Mouse (Mus musculus) megakaryocyte, embryonic 14.5 days (primary cell): ENCODE measurements around the gene Rad51ap2.

Experiments
- FLI1 ChIP-seq: IDR thresholded peaks from 2 replicates; pipeline ENCODE4 v1.6.1; 2012; ENCODE audit warnings: low read length, inconsistent platforms, mixed read lengths
- GATA1 ChIP-seq: IDR thresholded peaks from 3 replicates; pipeline ENCODE4 v1.6.1; 2012; ENCODE audit warnings: mixed read lengths, low read length, inconsistent platforms, borderline replicate concordance

GRCm38 (mm10) chr12:11454146-11454545 is 1.7 kb upstream of the Rad51ap2 start:
- TF ChIP-seq GATA1: no peak
- no peak for TF ChIP-seq FLI1
